Mouse (Mus musculus) embryo, embryonic 9.5 days (tissue): Measurements from ENCODE around the gene Xirp1.
"Not testable (repeated sequence)": the region's sequence is repeated elsewhere in the genome, so short reads cannot be mapped to it uniquely, and the experiment has no call there.

ENCODE experiments used
- DNase-seq: peaks from one replicate; pipeline ENCODE4 v3.0.0-alpha.2; 2017; ENCODE audit errors: extremely low spot score

Gene Xirp1

GRCm38 (mm10) chr9:120020285-120020890, 3.0 kb downstream of the Xirp1 start:
- DNase-seq, result peak; percentile 69

- DNase-seq, result no peak
Measured at GRCm38 (mm10) chr9:120016956-120017355, 6.4 kb downstream of the Xirp1 start.

- DNase-seq, result no peak
Measured at GRCm38 (mm10) chr9:120014828-120015227, 8.6 kb downstream of the Xirp1 start.

GRCm38 (mm10) chr9:120013251-120013820, 10.1 kb downstream of the Xirp1 start:
- DNase-seq, result no peak

- DNase-seq, result no peak
Measured at GRCm38 (mm10) chr9:120012781-120013180, 10.6 kb downstream of the Xirp1 start.

- not testable (repeated sequence) for DNase-seq
Measured at GRCm38 (mm10) chr9:120012161-120012560, 11.2 kb downstream of the Xirp1 start.

GRCm38 (mm10) chr9:120011533-120011932, 11.9 kb downstream of the Xirp1 start:
- no peak for DNase-seq

- peak; percentile 92 for DNase-seq
Measured at GRCm38 (mm10) chr9:120010781-120011511, 12.5 kb downstream of the Xirp1 start.

- DNase-seq, result no peak
Measured at GRCm38 (mm10) chr9:120009871-120010270, 13.5 kb downstream of the Xirp1 start.

- no peak for DNase-seq
Measured at GRCm38 (mm10) chr9:120009226-120009841, 14.1 kb downstream of the Xirp1 start.

- no peak for DNase-seq
Measured at GRCm38 (mm10) chr9:120007833-120008232, 15.6 kb downstream of the Xirp1 start.

- no peak for DNase-seq
Measured at GRCm38 (mm10) chr9:120005936-120006335, 17.5 kb downstream of the Xirp1 start.

- no peak for DNase-seq
Measured at GRCm38 (mm10) chr9:120002893-120003292, 20.5 kb downstream of the Xirp1 start.

GRCm38 (mm10) chr9:120001945-120002725, 21.3 kb downstream of the Xirp1 start:
- peak; percentile 88 for DNase-seq

- no peak for DNase-seq
Measured at GRCm38 (mm10) chr9:120000761-120001160, 22.6 kb downstream of the Xirp1 start.

- DNase-seq, result no peak
Measured at GRCm38 (mm10) chr9:119999636-120000035, 23.8 kb downstream of the Xirp1 start.

- DNase-seq, result no peak
Measured at GRCm38 (mm10) chr9:119998776-119999175, 24.6 kb downstream of the Xirp1 start.

- no peak for DNase-seq
Measured at GRCm38 (mm10) chr9:119996080-119996479, 27.3 kb downstream of the Xirp1 start.

- DNase-seq, result no peak
Measured at GRCm38 (mm10) chr9:119994207-119994606, 29.2 kb downstream of the Xirp1 start.

GRCm38 (mm10) chr9:119993092-119993844, 30.1 kb downstream of the Xirp1 start:
- DNase-seq, result no peak

- no peak for DNase-seq
Measured at GRCm38 (mm10) chr9:119991310-119991709, 32.1 kb downstream of the Xirp1 start.
